12 mouse cellular contexts compared by ENCODE assay signal in the genomic region with DNA sequence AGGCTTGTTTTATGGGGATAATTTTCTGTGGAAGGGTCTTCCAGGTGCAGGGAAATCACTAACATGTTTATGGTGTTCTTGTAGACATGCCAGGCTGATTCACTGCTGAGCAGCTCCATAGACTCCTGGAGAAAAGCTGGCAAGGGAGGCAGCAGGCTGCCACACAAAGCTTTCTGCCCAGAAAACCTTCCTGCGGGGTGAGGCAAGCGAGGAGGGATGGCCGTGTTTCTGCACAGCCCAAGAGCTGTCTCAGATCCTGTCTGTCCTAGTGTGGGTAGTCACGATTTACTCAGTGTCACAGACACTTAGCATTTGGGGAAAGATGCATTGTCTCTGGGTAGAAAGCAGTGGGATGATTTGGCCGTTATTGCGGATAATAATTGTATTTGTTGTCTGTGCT.
DNase-seq lines count a peak whose midpoint lies in the region; ATAC-seq and TF ChIP-seq lines count a peak whose summit lies in the region.
"Had no signal": no experiment of that assay in that cellular context is flagged by ENCODE, and none has a peak within 500 bp of the region (broad histone marks: within the 10 kb centered on the region; RNA-seq: fewer than 3 reads in every experiment).

No protein-coding gene starts in this region.

- 38% methylated on average over 6 of the region's 6 CpGs for WGBS in hindbrain, embryonic 16.5 days
- 38% methylated on average over 6 of the region's 6 CpGs for WGBS in midbrain, postnatal 0 days
- WGBS in heart, embryonic 12.5 days, result 82% methylated on average over 6 of the region's 6 CpGs

- no peaks in the 10 kb centered on the region for H3K9me3 ChIP-seq in hindbrain, embryonic 16.5 days (ENCODE audit: control insufficient read depth, low read length)
- no peaks in the 10 kb centered on the region for H3K9me3 ChIP-seq in midbrain, postnatal 0 days (ENCODE audit: low read length)
- H3K9me3 ChIP-seq in heart, embryonic 12.5 days (replicated peaks), result no peaks in the 10 kb centered on the region
- H3K9me3 ChIP-seq: limb, embryonic 13.5 days; lung, embryonic 15.5 days; midbrain, embryonic 12.5 days had no signal

- 0 out of 2 replicates have a peak, but pooled peaks have one; percentile 24 for ATAC-seq in hindbrain, embryonic 16.5 days
- no peak for ATAC-seq in midbrain, postnatal 0 days (ENCODE audit: low FRiP score)
- no peak for ATAC-seq in heart, embryonic 12.5 days (ENCODE audit: insufficient number of reproducible peaks, low FRiP score)

- peaks cover 4% of the 10 kb centered on the region for H3K4me1 ChIP-seq in hindbrain, embryonic 16.5 days (ENCODE audit: control insufficient read depth, insufficient read depth, low read depth, low read length)
- no peaks in the 10 kb centered on the region for H3K4me1 ChIP-seq in midbrain, postnatal 0 days (ENCODE audit: insufficient read depth, low read length)
- no peaks in the 10 kb centered on the region for H3K4me1 ChIP-seq in heart, embryonic 12.5 days (replicated peaks)
- H3K4me1 ChIP-seq: limb, embryonic 13.5 days; lung, embryonic 15.5 days; midbrain, embryonic 12.5 days had no signal

- no peak overlapping the region for H3K27ac ChIP-seq in left cerebral cortex, adult 2 months
- H3K27ac ChIP-seq in hindbrain, embryonic 16.5 days (ENCODE audit: low read depth, low read length), result peak overlapping the region; percentile 32
- peak overlapping the region; percentile 65 for H3K27ac ChIP-seq in midbrain, postnatal 0 days (ENCODE audit: low read depth, low read length)
- no peak overlapping the region for H3K27ac ChIP-seq in heart, embryonic 12.5 days (ENCODE audit: poor library complexity, severe bottlenecking)
- H3K27ac ChIP-seq: kidney, postnatal 0 days; limb, embryonic 13.5 days; lung, embryonic 15.5 days; midbrain, embryonic 12.5 days had no signal

- H3K4me2 ChIP-seq in hindbrain, embryonic 16.5 days (ENCODE audit: low read length), result no peak overlapping the region
- no peak overlapping the region; the same call in 1 of the 2 replicates for H3K4me2 ChIP-seq in midbrain, postnatal 0 days (ENCODE audit: low read depth, low read length, poor library complexity, severe bottlenecking)
- H3K4me2 ChIP-seq in heart, embryonic 12.5 days, result no peak overlapping the region
- H3K4me2 ChIP-seq: limb, embryonic 13.5 days; lung, embryonic 15.5 days; midbrain, embryonic 12.5 days had no signal

- intact Hi-C loops in left cerebral cortex, adult 2 months (cut with DNase I), result no loop called here

- no peak overlapping the region for H3K4me3 ChIP-seq in left cerebral cortex, adult 2 months
- no peak overlapping the region for H3K4me3 ChIP-seq in hindbrain, embryonic 16.5 days (ENCODE audit: low read length)
- no peak overlapping the region for H3K4me3 ChIP-seq in midbrain, postnatal 0 days (ENCODE audit: low read depth, low read length)
- H3K4me3 ChIP-seq in heart, embryonic 12.5 days, result no peak overlapping the region
- H3K4me3 ChIP-seq: limb, embryonic 13.5 days; lung, embryonic 15.5 days; midbrain, embryonic 12.5 days had no signal

- H3K27me3 ChIP-seq in hindbrain, embryonic 16.5 days (replicated peaks; ENCODE audit: control insufficient read depth, insufficient read depth, low read length), result no peaks in the 10 kb centered on the region
- H3K27me3 ChIP-seq in midbrain, postnatal 0 days (ENCODE audit: insufficient read depth, low read length), result no peaks in the 10 kb centered on the region
- no peaks in the 10 kb centered on the region for H3K27me3 ChIP-seq in heart, embryonic 12.5 days (replicated peaks)
- H3K27me3 ChIP-seq: limb, embryonic 13.5 days; lung, embryonic 15.5 days; midbrain, embryonic 12.5 days had no signal

- DNase-seq in cerebellum, postnatal 10 days, result peak; percentile 81 to 82
- DNase-seq in cerebellum, adult 9-10 months, result no peak
- DNase-seq in left cerebral cortex, adult 2 months (ENCODE audit: extremely low spot score in 1 of 2, low spot score in 2 of 2), result peak; percentile 12
- DNase-seq in left cerebral cortex, adult 9 months (ENCODE audit: low spot score in 2 of 2), result no peak
- peak; percentile 35 for DNase-seq in midbrain, postnatal 0 days (ENCODE audit: low spot score)
- DNase-seq in heart, adult 18-20 months, result no peak

- TF ChIP-seq CTCF in left cerebral cortex, adult 2 months (IDR thresholded peaks at IDR 0.05), result no peak
- TF ChIP-seq CTCF in midbrain, postnatal 0 days (IDR thresholded peaks at IDR 0.05), result no peak

- no peaks in the 10 kb centered on the region for H3K36me3 ChIP-seq in hindbrain, embryonic 16.5 days (ENCODE audit: control insufficient read depth, insufficient read depth, low read length)
- H3K36me3 ChIP-seq in midbrain, postnatal 0 days (ENCODE audit: insufficient read depth, low read length), result no peaks in the 10 kb centered on the region
- no peaks in the 10 kb centered on the region for H3K36me3 ChIP-seq in heart, embryonic 12.5 days
- H3K36me3 ChIP-seq: limb, embryonic 13.5 days; lung, embryonic 15.5 days; midbrain, embryonic 12.5 days had no signal

- no peak overlapping the region for H3K9ac ChIP-seq in hindbrain, embryonic 16.5 days (ENCODE audit: low read depth, low read length)
- no peak overlapping the region for H3K9ac ChIP-seq in midbrain, postnatal 0 days (replicated peaks; ENCODE audit: low read length, poor library complexity, severe bottlenecking)
- no peak overlapping the region for H3K9ac ChIP-seq in heart, embryonic 12.5 days
- H3K9ac ChIP-seq: limb, embryonic 13.5 days; lung, embryonic 15.5 days; midbrain, embryonic 12.5 days had no signal

Comparison
In these comparisons a context has a peak if more than half of its experiments do, and no peak if none do; other contexts are left out.
1. DNase-seq: peak in cerebellum, postnatal 10 days (2 of 2), left cerebral cortex, adult 2 months (2 of 2) and midbrain, postnatal 0 days (single experiment); none in cerebellum, adult 9-10 months (single experiment), left cerebral cortex, adult 9 months (0 of 2) and heart, adult 18-20 months (0 of 2).
2. H3K27ac ChIP-seq: peak in hindbrain, embryonic 16.5 days (single experiment) and midbrain, postnatal 0 days (single experiment); none in left cerebral cortex, adult 2 months (single experiment) and heart, embryonic 12.5 days (single experiment).